Mouse (Mus musculus) neural tube, embryonic 12.5 days (tissue): ENCODE data around the gene Akap8. TPM values are rescaled to one million over a fixed set of nuclear protein-coding genes. Genes with fewer than 3 reads are reported as not detected.

Experiments
- ATAC-seq: fragments of 200-750 bp; cut with Nextera tagmentation; 2 replicates; pipeline ENCODE4 v1.8.0; 2017; ENCODE audit warnings: low read depth, mild to moderate bottlenecking, moderate TSS enrichment, moderate library complexity; ENCODE audit not compliant: low FRiP score
- H3K27ac ChIP-seq: fragments of 300-500 bp; sonication (generic); 2 replicates; pipeline ENCODE4 v1.5.1; 2016
- H3K27me3 ChIP-seq: fragments of 300-500 bp; sonication (generic); replicated peaks from 2 replicates; pipeline ENCODE4 v1.6.1; 2016; ENCODE audit warnings: mild to moderate bottlenecking
- H3K36me3 ChIP-seq: fragments of 300-500 bp; sonication (generic); 2 replicates; pipeline ENCODE4 v1.6.1; 2016; ENCODE audit warnings: mild to moderate bottlenecking
- H3K4me1 ChIP-seq: fragments of 300-500 bp; sonication (generic); 2 replicates; pipeline ENCODE4 v1.6.1; 2016
- H3K4me2 ChIP-seq: fragments of 300-500 bp; sonication (generic); replicated peaks from 2 replicates; pipeline ENCODE4 v1.6.1; 2016; ENCODE audit warnings: mild to moderate bottlenecking
- H3K4me3 ChIP-seq: fragments of 300-500 bp; sonication (generic); 2 replicates; pipeline ENCODE4 v1.5.1; 2016
- H3K9ac ChIP-seq: fragments of 300-500 bp; sonication (generic); 2 replicates; pipeline ENCODE4 v1.6.1; 2016; ENCODE audit warnings: mild to moderate bottlenecking
- H3K9me3 ChIP-seq: fragments of 300-500 bp; sonication (generic); 2 replicates; pipeline ENCODE4 v1.6.1; 2016; ENCODE audit warnings: mild to moderate bottlenecking
- WGBS: fragments of 180-500 bp; shearing (Covaris S2); methylation state at CpG from one replicate; pipeline ENCODE4 v1.1.7; 2016; 5-methylcytosine and 5-hydroxymethylcytosine counted together
- polyA plus RNA-seq: library from polyadenylated mRNA; unstranded; fragments of >200 nt; fragmentation: Nextera tagmentation; extraction: Ambion mirVana; gene quantifications from 2 replicates; pipeline ENCODE4 v1.2.1, GENCODE M21; 2016

Gene Akap8
- polyA plus RNA-seq, 1 experiment from 2014 or later, result 126 TPM

- no peak overlapping the region for H3K4me3 ChIP-seq
- peaks cover 20% of the 10 kb centered on the region for H3K4me1 ChIP-seq
- 97% methylated on average over 3 of the region's 3 CpGs for WGBS
- no peaks in the 10 kb centered on the region for H3K9me3 ChIP-seq
- H3K27ac ChIP-seq, result no peak overlapping the region
- H3K4me2 ChIP-seq, result no peak overlapping the region
- no peaks in the 10 kb centered on the region for H3K27me3 ChIP-seq
- no peak for ATAC-seq
- H3K9ac ChIP-seq, result no peak overlapping the region
- no peaks in the 10 kb centered on the region for H3K36me3 ChIP-seq
Observed at GRCm38 (mm10) chr17:32280575-32280974, 40.5 kb downstream of the Akap8 start.

- Histone ChIP-seq H3K27me3 (no peaks in the 10 kb centered on the region), H3K4me2 (no peak overlapping the region), H3K36me3 (no peaks in the 10 kb centered on the region), H3K9me3 (no peaks in the 10 kb centered on the region), H3K9ac (no peak overlapping the region), H3K4me3 (no peak overlapping the region), H3K4me1 (peaks cover 8% of the 10 kb centered on the region), H3K27ac (no peak overlapping the region)
- no peak for ATAC-seq
- WGBS, result 94% methylated on average over 1 of the region's 1 CpGs
Observed at GRCm38 (mm10) chr17:32277201-32277600, 43.8 kb downstream of the Akap8 start.

GRCm38 (mm10) chr17:32275568-32275967, 45.5 kb downstream of the Akap8 start:
- H3K4me3 ChIP-seq, result no peak overlapping the region
- H3K4me1 ChIP-seq, result no peaks in the 10 kb centered on the region
- H3K9ac ChIP-seq, result no peak overlapping the region
- no peak for ATAC-seq
- no peaks in the 10 kb centered on the region for H3K9me3 ChIP-seq
- no peak overlapping the region for H3K4me2 ChIP-seq
- 97% methylated on average over 3 of the region's 3 CpGs for WGBS
- H3K27ac ChIP-seq, result no peak overlapping the region
- H3K27me3 ChIP-seq, result no peaks in the 10 kb centered on the region
- H3K36me3 ChIP-seq, result no peaks in the 10 kb centered on the region; the same call in 1 of the 2 replicates

- H3K4me2 ChIP-seq, result no peak overlapping the region
- H3K27ac ChIP-seq, result no peak overlapping the region
- H3K36me3 ChIP-seq, result no peaks in the 10 kb centered on the region; the same call in none of the 2 replicates
- no peaks in the 10 kb centered on the region for H3K4me1 ChIP-seq
- H3K9ac ChIP-seq, result no peak overlapping the region
- 97% methylated on average over 7 of the region's 7 CpGs for WGBS
- no peak for ATAC-seq
- no peak overlapping the region for H3K4me3 ChIP-seq
- no peaks in the 10 kb centered on the region for H3K9me3 ChIP-seq
- no peaks in the 10 kb centered on the region for H3K27me3 ChIP-seq
Observed at GRCm38 (mm10) chr17:32269151-32269550, 51.9 kb downstream of the Akap8 start.

- Histone ChIP-seq H3K36me3 (no peaks in the 10 kb centered on the region; the same call in none of the 2 replicates), H3K9ac (no peak overlapping the region), H3K9me3 (no peaks in the 10 kb centered on the region), H3K4me2 (no peak overlapping the region), H3K27ac (no peak overlapping the region), H3K27me3 (no peaks in the 10 kb centered on the region), H3K4me1 (no peaks in the 10 kb centered on the region), H3K4me3 (no peak overlapping the region)
- 94% methylated on average over 3 of the region's 3 CpGs for WGBS
- ATAC-seq, result no peak
Observed at GRCm38 (mm10) chr17:32268540-32268960, 52.5 kb downstream of the Akap8 start.

GRCm38 (mm10) chr17:32268096-32268495, 52.9 kb downstream of the Akap8 start:
- Histone ChIP-seq H3K9ac (no peak overlapping the region), H3K4me1 (no peaks in the 10 kb centered on the region), H3K27me3 (no peaks in the 10 kb centered on the region), H3K4me2 (no peak overlapping the region), H3K9me3 (no peaks in the 10 kb centered on the region), H3K36me3 (no peaks in the 10 kb centered on the region; the same call in none of the 2 replicates), H3K27ac (no peak overlapping the region), H3K4me3 (no peak overlapping the region)
- no peak for ATAC-seq
- 52% methylated on average over 2 of the region's 2 CpGs for WGBS

- Histone ChIP-seq H3K4me3 (no peak overlapping the region), H3K9me3 (no peaks in the 10 kb centered on the region), H3K9ac (no peak overlapping the region), H3K27me3 (no peaks in the 10 kb centered on the region), H3K27ac (no peak overlapping the region), H3K4me1 (no peaks in the 10 kb centered on the region; the same call in 1 of the 2 replicates), H3K4me2 (no peak overlapping the region), H3K36me3 (no peaks in the 10 kb centered on the region; the same call in none of the 2 replicates)
- ATAC-seq, result no peak
- WGBS, result 97% methylated on average over 1 of the region's 1 CpGs
Observed at GRCm38 (mm10) chr17:32267617-32268016, 53.4 kb downstream of the Akap8 start.

GRCm38 (mm10) chr17:32263672-32264071, 57.4 kb downstream of the Akap8 start:
- Histone ChIP-seq H3K4me2 (no peak overlapping the region), H3K4me1 (no peaks in the 10 kb centered on the region; the same call in 1 of the 2 replicates), H3K9me3 (no peaks in the 10 kb centered on the region), H3K27me3 (no peaks in the 10 kb centered on the region), H3K4me3 (no peak overlapping the region), H3K27ac (no peak overlapping the region), H3K36me3 (no peaks in the 10 kb centered on the region), H3K9ac (no peak overlapping the region)
- WGBS, result 98% methylated on average over 2 of the region's 2 CpGs
- ATAC-seq, result no peak

GRCm38 (mm10) chr17:32262831-32263559, 58.0 kb downstream of the Akap8 start:
- Histone ChIP-seq H3K4me2 (no peak overlapping the region), H3K36me3 (no peaks in the 10 kb centered on the region), H3K4me3 (no peak overlapping the region), H3K9me3 (no peaks in the 10 kb centered on the region), H3K9ac (no peak overlapping the region), H3K4me1 (peaks cover 3% of the 10 kb centered on the region), H3K27ac (no peak overlapping the region), H3K27me3 (no peaks in the 10 kb centered on the region)
- no peak for ATAC-seq
- 96% methylated on average over 8 of the region's 8 CpGs for WGBS

- H3K4me3 ChIP-seq, result no peak overlapping the region
- 89% methylated on average over 2 of the region's 2 CpGs for WGBS
- H3K4me1 ChIP-seq, result peaks cover 7% of the 10 kb centered on the region
- H3K9me3 ChIP-seq, result no peaks in the 10 kb centered on the region
- no peaks in the 10 kb centered on the region for H3K36me3 ChIP-seq
- H3K4me2 ChIP-seq, result no peak overlapping the region
- H3K9ac ChIP-seq, result no peak overlapping the region
- ATAC-seq, result no peak
- no peak overlapping the region for H3K27ac ChIP-seq
- H3K27me3 ChIP-seq, result no peaks in the 10 kb centered on the region
Observed at GRCm38 (mm10) chr17:32258869-32259268, 62.2 kb downstream of the Akap8 start.

- peaks cover 7% of the 10 kb centered on the region for H3K4me1 ChIP-seq
- no peak overlapping the region for H3K9ac ChIP-seq
- H3K4me3 ChIP-seq, result no peak overlapping the region
- H3K27me3 ChIP-seq, result no peaks in the 10 kb centered on the region
- no peak overlapping the region for H3K4me2 ChIP-seq
- ATAC-seq, result no peak
- H3K27ac ChIP-seq, result no peak overlapping the region
- 44% methylated on average over 6 of the region's 6 CpGs for WGBS
- H3K9me3 ChIP-seq, result no peaks in the 10 kb centered on the region
- H3K36me3 ChIP-seq, result no peaks in the 10 kb centered on the region
Observed at GRCm38 (mm10) chr17:32257944-32258343, 63.1 kb downstream of the Akap8 start.

GRCm38 (mm10) chr17:32257452-32257851, 63.6 kb downstream of the Akap8 start:
- no peak overlapping the region for H3K4me3 ChIP-seq
- H3K36me3 ChIP-seq, result no peaks in the 10 kb centered on the region
- WGBS, result 95% methylated on average over 2 of the region's 2 CpGs
- H3K9ac ChIP-seq, result no peak overlapping the region
- no peaks in the 10 kb centered on the region for H3K9me3 ChIP-seq
- no peaks in the 10 kb centered on the region for H3K27me3 ChIP-seq
- H3K4me2 ChIP-seq, result no peak overlapping the region
- peaks cover 7% of the 10 kb centered on the region for H3K4me1 ChIP-seq
- no peak for ATAC-seq
- H3K27ac ChIP-seq, result no peak overlapping the region

GRCm38 (mm10) chr17:32256896-32257295, 64.1 kb downstream of the Akap8 start:
- no peak for ATAC-seq
- H3K36me3 ChIP-seq, result no peaks in the 10 kb centered on the region
- peaks cover 7% of the 10 kb centered on the region for H3K4me1 ChIP-seq
- no peak overlapping the region for H3K4me3 ChIP-seq
- no peak overlapping the region for H3K27ac ChIP-seq
- no peaks in the 10 kb centered on the region for H3K9me3 ChIP-seq
- H3K4me2 ChIP-seq, result no peak overlapping the region
- WGBS, result 86% methylated on average over 2 of the region's 2 CpGs
- H3K9ac ChIP-seq, result no peak overlapping the region
- no peaks in the 10 kb centered on the region for H3K27me3 ChIP-seq
